Comparison of ENCODE assay signal across 8 mouse cellular contexts in genomic region chr3:84692647-84693199, GRCm38 (mm10). TPM values are rescaled to one million over a fixed set of nuclear protein-coding genes. Genes with fewer than 3 reads are reported as not detected.
DNase-seq lines count a peak whose midpoint lies in the region.

No protein-coding gene starts in this region.

- intact Hi-C loops in heart, postnatal 25 days (cut with DNase I) = loop anchor here (1.0 to 5.0 kb wide), 4 partner anchors 76 to 214 kb away; no protein-coding TSS in a partner anchor
- intact Hi-C loops in heart, postnatal 10 days (cut with DNase I) = loop anchor here (1.0 to 10.0 kb wide), 4 partner anchors 78 to 1442 kb away; no protein-coding TSS in a partner anchor

- peak; percentile 3 for DNase-seq in heart, adult 11 months
- no peak for DNase-seq in heart, postnatal 25 days (ENCODE audit: low spot score)
- DNase-seq in right cerebral cortex, adult 2 months (ENCODE audit: low spot score in 2 of 2) = peak; percentile 28 to 33
- DNase-seq in right cerebral cortex, postnatal 10 days (ENCODE audit: low spot score in 2 of 2) = no peak
- peak; percentile 47 to 68 for DNase-seq in heart, postnatal 10 days
- DNase-seq in retina, postnatal 1 day = peak; percentile 61
- DNase-seq in gastrocnemius, postnatal 10 days = no peak
- no peak for DNase-seq in ovary, postnatal 36 days (ENCODE audit: low spot score)

RNA-seq across cellular contexts. Expression of gene Tmem154, which starts 26.7 kb away (rescaled TPM):
- total RNA-seq in heart, postnatal 25 days (2021) = 1 to 10 TPM; 1.5 TPM
- total RNA-seq in heart, postnatal 10 days (2021) = 1 to 10 TPM; 2.8 to 3.9 TPM
- 1 to 10 TPM; 2.1 to 3.1 TPM for total RNA-seq in gastrocnemius, postnatal 10 days (2021)

Comparison
In these comparisons a context has a peak if more than half of its experiments do, and no peak if none do; other contexts are left out.
1. DNase-seq: peak in heart, adult 11 months (single experiment), right cerebral cortex, adult 2 months (2 of 2), heart, postnatal 10 days (2 of 2) and retina, postnatal 1 day (single experiment); none in heart, postnatal 25 days (single experiment), right cerebral cortex, postnatal 10 days (0 of 2), gastrocnemius, postnatal 10 days (single experiment) and ovary, postnatal 36 days (single experiment).